Mouse (Mus musculus) stomach, embryonic 15.5 days (tissue): ENCODE results near the gene Prkch. TPM values are rescaled to one million over a fixed set of nuclear protein-coding genes. Genes with fewer than 3 reads are reported as not detected.

Experiments
- ATAC-seq: fragments of 200-750 bp; cut with Nextera tagmentation; 2 replicates; pipeline ENCODE4 v1.8.0; 2017; ENCODE audit warnings: low read depth, moderate number of reproducible peaks, moderate TSS enrichment; ENCODE audit not compliant: insufficient read depth, low FRiP score
- H3K27ac ChIP-seq: fragments of 300-500 bp; sonication (generic); 2 replicates; pipeline ENCODE4 v1.5.1; 2015; ENCODE audit warnings: mild to moderate bottlenecking, inconsistent platforms
- H3K27me3 ChIP-seq: fragments of 300-500 bp; sonication (generic); replicated peaks from 2 replicates; pipeline ENCODE4 v1.6.1; 2015; ENCODE audit warnings: inconsistent platforms
- H3K36me3 ChIP-seq: fragments of 300-500 bp; sonication (generic); 2 replicates; pipeline ENCODE4 v1.6.1; 2015; ENCODE audit warnings: inconsistent platforms
- H3K4me1 ChIP-seq: fragments of 300-500 bp; sonication (generic); 2 replicates; pipeline ENCODE4 v1.6.1; 2015; ENCODE audit warnings: inconsistent platforms
- H3K4me2 ChIP-seq: fragments of 300-500 bp; sonication (generic); 2 replicates; pipeline ENCODE4 v1.6.1; 2015; ENCODE audit warnings: mild to moderate bottlenecking, inconsistent platforms
- H3K4me3 ChIP-seq: fragments of 300-500 bp; sonication (generic); replicated peaks from 2 replicates; pipeline ENCODE4 v1.5.1; 2015; ENCODE audit warnings: inconsistent platforms
- H3K9ac ChIP-seq: fragments of 300-500 bp; sonication (generic); 2 replicates; pipeline ENCODE4 v1.6.1; 2015; ENCODE audit warnings: inconsistent platforms
- H3K9me3 ChIP-seq: fragments of 300-500 bp; sonication (generic); 2 replicates; pipeline ENCODE4 v1.6.1; 2016; ENCODE audit warnings: inconsistent platforms
- WGBS: fragments of 180-500 bp; shearing (Covaris S2); methylation state at CpG from one replicate; pipeline ENCODE4 v1.1.7; 2015; 5-methylcytosine and 5-hydroxymethylcytosine counted together
- polyA plus RNA-seq: library from polyadenylated mRNA; unstranded; fragments of >200 nt; fragmentation: Nextera tagmentation; extraction: Ambion mirVana; gene quantifications from 2 replicates; pipeline ENCODE4 v1.2.1, GENCODE M21; 2015

Prkch gene
- polyA plus RNA-seq, 1 experiment from 2014 or later, result 11.9 TPM

DNA sequence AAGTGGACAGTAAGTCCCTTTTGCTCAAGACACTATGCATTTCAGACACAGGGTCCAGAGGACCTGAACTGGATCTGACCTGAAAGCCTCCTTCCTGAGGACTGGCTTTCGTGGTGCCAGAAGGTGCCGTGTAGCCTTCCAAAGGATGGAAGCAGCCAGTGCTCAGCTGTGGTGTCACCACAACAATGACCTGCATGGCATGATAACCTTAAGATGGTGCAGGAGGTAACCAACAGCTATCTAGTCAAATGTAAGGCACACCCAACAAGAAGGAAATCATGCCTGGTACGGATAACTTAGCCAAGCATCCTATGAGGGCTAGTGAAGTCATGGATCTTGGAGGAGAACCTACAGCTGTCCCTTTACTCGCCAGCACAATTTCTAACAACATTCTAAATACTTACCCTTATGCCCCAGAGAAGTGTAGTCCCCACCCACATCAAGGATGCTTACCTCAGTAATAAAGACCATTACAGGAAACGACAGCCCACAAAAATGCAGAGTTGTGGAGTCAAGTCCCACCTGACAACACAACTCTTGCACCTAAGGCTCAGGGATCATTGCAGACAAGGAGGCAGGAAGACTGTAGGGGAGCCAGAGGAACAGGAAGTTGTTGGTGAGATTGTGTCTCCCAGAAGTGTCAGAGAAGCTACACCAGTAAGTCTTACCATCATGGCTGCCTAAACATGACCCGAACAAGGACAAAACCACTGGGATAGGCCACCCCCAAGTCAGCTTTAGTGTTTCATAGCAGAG lies 40.9 kb downstream of the Prkch start:
- Histone ChIP-seq H3K36me3 (no peaks in the 10 kb centered on the region), H3K9ac (no peak overlapping the region), H3K9me3 (no peaks in the 10 kb centered on the region), H3K27me3 (no peaks in the 10 kb centered on the region), H3K4me3 (no peak overlapping the region), H3K4me1 (no peaks in the 10 kb centered on the region), H3K4me2 (no peak overlapping the region), H3K27ac (no peak overlapping the region)
- 84% methylated on average over 6 of the region's 6 CpGs for WGBS
- no peak for ATAC-seq

DNA sequence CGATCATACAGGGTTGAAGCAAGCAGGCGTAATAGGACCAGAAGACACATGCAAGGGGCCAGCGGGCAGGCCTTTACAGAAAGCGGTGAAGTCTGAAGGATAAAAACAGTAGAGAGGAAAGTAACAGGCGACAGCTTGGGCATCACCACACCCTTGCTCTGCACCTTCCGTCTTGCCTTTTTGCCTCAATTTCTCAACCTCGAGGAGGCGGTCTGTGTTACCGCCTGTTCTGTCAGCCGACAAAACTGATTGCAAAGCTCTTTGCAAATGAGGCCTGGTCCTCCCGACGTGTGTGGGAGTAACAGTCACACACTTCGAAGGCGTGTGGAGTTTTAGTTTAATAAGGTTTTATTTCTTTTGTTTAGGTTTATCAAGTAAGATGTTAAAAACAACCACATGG lies 43.3 kb downstream of the Prkch start:
- H3K27me3 ChIP-seq, result no peaks in the 10 kb centered on the region
- 85% methylated on average over 14 of the region's 14 CpGs for WGBS
- no peak overlapping the region for H3K27ac ChIP-seq
- no peaks in the 10 kb centered on the region for H3K9me3 ChIP-seq
- no peak for ATAC-seq
- H3K4me1 ChIP-seq, result no peaks in the 10 kb centered on the region
- no peak overlapping the region for H3K4me3 ChIP-seq
- H3K4me2 ChIP-seq, result no peak overlapping the region
- H3K36me3 ChIP-seq, result no peaks in the 10 kb centered on the region
- no peak overlapping the region for H3K9ac ChIP-seq

DNA sequence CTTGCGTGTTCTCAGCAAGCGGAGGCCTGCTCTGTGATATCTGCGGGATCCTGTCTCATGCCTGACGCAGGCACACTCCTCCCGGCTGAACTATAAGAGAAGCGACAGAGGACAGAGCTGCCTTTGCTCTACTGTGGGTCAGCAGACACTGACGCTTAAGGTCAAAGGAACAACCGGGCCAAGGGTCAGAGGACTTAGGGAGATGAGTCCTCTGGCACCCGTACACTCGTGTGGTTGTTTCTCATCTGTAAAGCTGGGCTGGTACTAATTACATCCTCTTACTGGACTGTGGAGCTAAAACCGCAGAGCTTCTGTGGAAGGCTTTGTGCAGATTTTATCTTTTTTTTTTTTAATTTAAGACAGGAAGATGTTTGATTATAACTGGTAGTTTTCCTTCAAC lies 46.0 kb downstream of the Prkch start:
- Histone ChIP-seq H3K4me2 (no peak overlapping the region), H3K4me3 (no peak overlapping the region), H3K27ac (no peak overlapping the region), H3K9ac (no peak overlapping the region), H3K4me1 (no peaks in the 10 kb centered on the region), H3K9me3 (no peaks in the 10 kb centered on the region), H3K36me3 (no peaks in the 10 kb centered on the region), H3K27me3 (no peaks in the 10 kb centered on the region)
- 78% methylated on average over 11 of the region's 11 CpGs for WGBS
- ATAC-seq, result no peak

DNA sequence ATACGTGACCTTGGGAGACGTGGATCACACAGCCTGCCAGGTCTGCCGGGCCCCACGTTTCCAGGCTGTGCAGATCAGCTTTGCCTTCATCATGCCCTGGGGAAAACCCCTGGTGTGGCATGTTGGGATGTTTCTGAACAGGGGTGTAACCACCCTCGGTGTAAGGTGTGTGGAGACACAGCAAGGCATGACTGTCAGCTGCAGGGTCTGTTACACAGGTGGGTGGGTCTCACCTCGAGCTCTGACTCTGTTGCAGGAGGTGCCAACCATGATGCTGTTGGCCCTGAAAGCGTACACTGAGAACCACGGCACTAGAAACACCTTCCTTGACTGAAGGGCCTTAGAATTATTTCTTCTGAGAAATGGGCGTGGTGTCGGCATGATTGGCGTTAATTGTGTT lies 46.6 kb downstream of the Prkch start:
- 62% methylated on average over 11 of the region's 11 CpGs for WGBS
- H3K4me1 ChIP-seq, result no peaks in the 10 kb centered on the region
- ATAC-seq, result no peak

DNA sequence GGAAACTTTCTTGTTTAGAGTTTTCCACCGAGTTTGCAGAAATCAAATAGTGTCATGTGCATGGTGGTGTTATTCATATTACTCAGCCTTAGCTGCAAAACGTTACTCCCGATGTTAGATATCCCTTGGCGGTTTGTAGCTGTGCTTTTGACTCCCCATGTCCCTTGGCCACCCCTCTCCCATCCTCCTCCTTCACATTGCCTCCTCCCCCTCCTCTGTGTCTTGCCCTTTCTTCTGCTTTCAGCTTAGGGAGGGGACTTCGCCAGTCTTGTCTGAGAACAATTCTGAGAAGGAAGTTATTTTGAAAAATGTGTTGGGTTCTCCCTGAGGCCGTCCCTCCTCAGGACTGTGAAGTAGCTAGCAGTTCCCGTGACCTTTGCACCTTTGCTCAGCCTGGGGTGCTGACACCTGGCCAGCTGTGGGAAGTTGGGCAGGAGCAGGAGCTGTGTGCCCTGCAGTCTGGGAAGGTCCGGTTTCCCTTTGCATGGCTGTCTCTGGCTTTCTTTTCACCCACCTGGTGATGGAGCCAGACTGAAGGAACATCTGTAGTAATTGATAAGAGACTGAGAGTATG lies 48.2 kb downstream of the Prkch start:
- Histone ChIP-seq H3K4me3 (no peak overlapping the region), H3K27me3 (no peaks in the 10 kb centered on the region), H3K9me3 (no peaks in the 10 kb centered on the region), H3K36me3 (no peaks in the 10 kb centered on the region), H3K4me2 (no peak overlapping the region), H3K9ac (no peak overlapping the region), H3K27ac (no peak overlapping the region), H3K4me1 (no peaks in the 10 kb centered on the region)
- WGBS, result 14% methylated on average over 8 of the region's 8 CpGs
- no peak for ATAC-seq

More for the DNA sequence above, 46.6 kb downstream of the Prkch start:
- Histone ChIP-seq H3K4me2 (no peak overlapping the region), H3K9me3 (no peaks in the 10 kb centered on the region), H3K36me3 (no peaks in the 10 kb centered on the region), H3K9ac (no peak overlapping the region), H3K4me3 (no peak overlapping the region), H3K27me3 (no peaks in the 10 kb centered on the region), H3K27ac (no peak overlapping the region)

DNA sequence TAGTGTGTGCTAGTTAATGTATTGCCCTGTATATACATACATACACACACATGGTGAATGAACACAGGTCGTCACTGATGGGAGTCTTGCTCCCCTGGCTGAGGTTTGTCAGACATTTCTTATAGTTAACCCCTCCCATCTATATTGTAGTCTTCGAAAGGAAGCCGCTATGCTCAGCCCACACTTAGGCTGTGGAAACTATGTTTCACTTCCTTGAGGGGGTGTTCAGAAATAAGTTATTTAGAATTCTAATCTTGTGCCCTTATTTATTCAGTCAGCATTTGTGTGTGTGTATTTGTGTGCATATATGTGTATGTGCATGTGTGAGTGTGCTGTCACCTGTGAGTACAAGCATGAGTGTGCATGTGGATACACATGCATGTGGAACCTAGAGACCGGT lies 49.1 kb downstream of the Prkch start:
- Histone ChIP-seq H3K27ac (no peak overlapping the region), H3K9me3 (no peaks in the 10 kb centered on the region), H3K4me3 (no peak overlapping the region), H3K4me1 (no peaks in the 10 kb centered on the region), H3K4me2 (no peak overlapping the region), H3K9ac (no peak overlapping the region), H3K36me3 (no peaks in the 10 kb centered on the region), H3K27me3 (no peaks in the 10 kb centered on the region)
- WGBS, result 84% methylated on average over 4 of the region's 4 CpGs
- ATAC-seq, result no peak

DNA sequence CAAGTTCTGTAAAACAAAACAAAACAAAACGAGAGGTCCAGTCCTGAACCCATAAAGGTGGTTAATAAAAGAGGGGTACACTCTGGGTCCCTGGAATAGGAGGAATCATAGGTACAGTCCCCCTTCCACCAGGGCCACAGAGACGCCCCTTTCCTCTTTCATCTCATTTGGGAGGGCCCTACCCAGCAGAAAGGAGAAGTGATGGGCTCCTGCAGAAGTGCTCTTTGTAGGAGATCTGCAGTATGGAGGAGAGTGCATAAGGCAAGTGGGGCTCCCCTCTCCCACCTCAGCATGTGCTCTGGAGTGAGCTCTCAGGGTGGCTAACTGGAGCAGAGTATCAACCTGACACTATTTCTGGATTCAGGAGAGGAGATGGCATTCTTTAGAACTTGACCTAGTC lies 55.0 kb downstream of the Prkch start:
- Histone ChIP-seq H3K27me3 (no peaks in the 10 kb centered on the region), H3K27ac (no peak overlapping the region), H3K4me2 (no peak overlapping the region), H3K9me3 (no peaks in the 10 kb centered on the region), H3K9ac (no peak overlapping the region), H3K4me3 (no peak overlapping the region), H3K36me3 (no peaks in the 10 kb centered on the region), H3K4me1 (no peaks in the 10 kb centered on the region)
- no peak for ATAC-seq
- 58% methylated on average over 2 of the region's 2 CpGs for WGBS

DNA sequence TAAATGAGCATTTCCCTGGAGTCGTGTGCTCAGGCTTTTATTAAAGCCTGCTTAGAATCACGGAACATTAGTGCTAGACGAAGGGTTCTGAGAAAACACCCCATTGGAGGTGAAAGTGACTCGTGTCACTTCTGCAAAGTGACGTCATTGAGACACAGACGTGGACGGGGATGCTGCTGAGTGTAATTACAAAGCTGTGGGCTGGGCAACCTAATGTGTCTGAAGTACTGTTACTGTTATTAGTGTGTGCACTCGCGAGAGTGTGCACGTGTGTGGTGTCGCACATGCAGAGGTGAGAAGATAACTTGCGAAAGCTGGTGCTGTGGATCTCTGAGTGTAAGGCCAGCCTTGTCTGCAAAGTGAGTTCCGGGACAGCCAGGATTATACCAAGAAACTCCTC lies 56.6 kb downstream of the Prkch start:
- WGBS, result 83% methylated on average over 13 of the region's 13 CpGs
- no peak for ATAC-seq
- H3K4me2 ChIP-seq, result no peak overlapping the region

DNA sequence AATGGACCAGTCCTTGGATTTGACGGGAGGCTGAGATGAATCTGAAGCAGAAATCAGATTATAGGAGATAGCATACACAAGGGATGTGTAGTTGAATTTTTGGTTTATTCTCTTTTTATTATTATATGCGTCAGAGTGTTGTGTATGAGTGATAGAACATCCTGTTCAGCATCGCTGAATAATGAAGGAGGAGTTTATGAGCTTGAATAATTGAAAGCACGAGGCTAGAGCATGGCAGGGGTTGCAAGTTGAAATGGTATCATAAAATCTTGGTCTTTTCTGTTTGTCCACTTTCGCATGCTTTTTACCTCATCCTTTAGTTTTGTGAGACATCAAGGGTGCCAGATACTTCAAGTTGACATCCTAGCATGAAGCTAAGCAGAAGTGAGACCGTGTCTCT lies 60.6 kb downstream of the Prkch start:
- Histone ChIP-seq H3K27me3 (no peaks in the 10 kb centered on the region), H3K4me1 (no peaks in the 10 kb centered on the region), H3K9ac (no peak overlapping the region), H3K4me3 (no peak overlapping the region), H3K27ac (no peak overlapping the region), H3K9me3 (no peaks in the 10 kb centered on the region), H3K36me3 (no peaks in the 10 kb centered on the region), H3K4me2 (no peak overlapping the region)
- no peak for ATAC-seq
- 86% methylated on average over 6 of the region's 6 CpGs for WGBS

More for the DNA sequence above, 56.6 kb downstream of the Prkch start:
- H3K27me3 ChIP-seq, result no peaks in the 10 kb centered on the region
- no peaks in the 10 kb centered on the region for H3K4me1 ChIP-seq
- H3K9ac ChIP-seq, result no peak overlapping the region
- H3K36me3 ChIP-seq, result no peaks in the 10 kb centered on the region
- H3K27ac ChIP-seq, result no peak overlapping the region
- H3K9me3 ChIP-seq, result no peaks in the 10 kb centered on the region
- H3K4me3 ChIP-seq, result no peak overlapping the region

DNA sequence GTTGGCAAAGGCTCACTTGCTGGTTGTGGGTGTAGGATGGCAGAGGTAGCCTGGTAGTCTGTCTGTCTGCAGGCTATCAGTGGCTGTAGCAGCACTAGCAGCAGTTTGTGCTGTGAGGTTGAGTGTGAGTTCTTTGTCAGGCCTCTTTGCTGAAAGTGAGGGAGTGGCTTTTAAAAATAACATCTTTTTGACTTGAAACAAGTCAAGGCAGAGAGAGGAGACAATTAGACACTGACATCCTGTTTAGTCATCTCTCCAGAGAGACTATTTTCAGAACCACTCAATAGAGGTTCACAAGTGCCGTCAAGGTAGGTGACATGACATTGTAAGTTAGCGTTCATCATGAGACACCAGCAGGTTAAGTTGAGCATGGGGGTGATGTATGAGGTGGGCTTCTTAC lies 63.1 kb downstream of the Prkch start:
- Histone ChIP-seq H3K4me1 (no peaks in the 10 kb centered on the region), H3K9ac (no peak overlapping the region), H3K36me3 (no peaks in the 10 kb centered on the region), H3K27me3 (no peaks in the 10 kb centered on the region), H3K4me2 (no peak overlapping the region), H3K27ac (no peak overlapping the region), H3K9me3 (no peaks in the 10 kb centered on the region), H3K4me3 (no peak overlapping the region)
- 70% methylated on average over 2 of the region's 2 CpGs for WGBS
- ATAC-seq, result no peak

DNA sequence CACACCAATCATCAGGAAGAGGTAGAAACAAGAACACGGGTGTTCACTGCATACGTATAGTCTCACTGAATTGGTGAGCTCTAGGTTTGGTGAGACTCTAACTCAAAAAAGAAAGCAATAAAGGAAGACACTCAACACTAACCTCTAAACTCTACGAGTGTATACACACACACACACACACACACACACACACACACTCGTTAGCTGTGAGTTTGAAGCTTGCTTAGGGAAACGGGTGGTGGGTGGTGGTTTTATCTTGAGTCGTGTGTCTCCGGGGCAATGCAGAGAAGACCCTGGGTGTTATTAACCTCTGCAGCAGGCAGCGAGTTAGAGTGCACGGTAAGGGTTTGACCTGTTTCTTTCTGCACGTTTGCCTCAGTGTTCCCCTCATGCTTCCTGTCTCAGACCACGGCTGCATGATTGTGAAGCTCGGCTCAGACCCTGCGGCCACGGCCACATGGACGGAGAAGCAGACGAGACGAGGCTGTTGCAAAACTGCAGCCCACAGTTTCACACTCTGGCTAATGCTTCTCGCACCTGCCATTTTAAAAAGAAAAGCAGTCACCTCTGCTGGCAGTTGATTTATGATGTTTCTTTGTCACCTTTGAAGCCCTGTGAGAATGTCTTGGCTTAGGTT lies 72.1 kb downstream of the Prkch start:
- no peak for ATAC-seq
- Histone ChIP-seq H3K4me2 (no peak overlapping the region), H3K36me3 (no peaks in the 10 kb centered on the region), H3K4me1 (no peaks in the 10 kb centered on the region), H3K9me3 (no peaks in the 10 kb centered on the region), H3K4me3 (no peak overlapping the region), H3K27ac (no peak overlapping the region), H3K9ac (no peak overlapping the region), H3K27me3 (no peaks in the 10 kb centered on the region)
- WGBS, result 50% methylated on average over 18 of the region's 18 CpGs

DNA sequence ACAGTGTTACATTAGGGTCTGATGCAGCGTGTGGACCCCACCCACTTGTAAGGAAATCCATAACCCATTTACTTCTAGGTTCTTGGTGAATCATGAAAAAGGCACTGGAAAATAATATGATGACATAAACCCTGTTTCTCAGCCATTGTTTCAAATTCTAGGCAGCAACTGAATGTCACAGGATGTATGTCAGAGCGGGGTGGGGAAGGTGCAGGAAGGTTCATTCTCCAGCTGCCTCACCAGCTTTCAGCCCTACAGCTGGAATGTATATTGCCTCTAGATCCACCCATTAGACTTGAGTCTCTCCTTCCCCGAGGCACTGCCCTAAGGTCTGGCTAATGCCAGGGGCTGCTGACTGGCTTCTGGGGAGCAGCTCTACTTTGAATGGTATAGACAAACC lies 78.8 kb downstream of the Prkch start:
- Histone ChIP-seq H3K4me2 (no peak overlapping the region), H3K4me3 (no peak overlapping the region), H3K9me3 (no peaks in the 10 kb centered on the region), H3K27ac (peak overlapping the region; percentile 13; the same call in 1 of the 2 replicates), H3K27me3 (no peaks in the 10 kb centered on the region), H3K36me3 (no peaks in the 10 kb centered on the region), H3K9ac (no peak overlapping the region), H3K4me1 (0 out of 2 replicates have a peak, but pooled peaks cover 2% of the 10 kb centered on the region)
- 61% methylated on average over 3 of the region's 3 CpGs for WGBS
- no peak for ATAC-seq
